Mouse (Mus musculus): ENCODE results near the gene Ldb1.

- no peak for TF ChIP-seq CHD2 (IDR thresholded peaks at IDR 0.05; ENCODE audit: low read length)
- TF ChIP-seq CTCF (conservative IDR thresholded peaks at IDR 0.05 in 1 of 2, IDR thresholded peaks at IDR 0.05 in 1 of 2; ENCODE audit: low read depth in 2 of 2, low read length in 2 of 2), result no peak
- TF ChIP-seq POLR2A (IDR thresholded peaks at IDR 0.05; ENCODE audit: low read depth, low read length), result no peak
- TF ChIP-seq NELFE (IDR thresholded peaks at IDR 0.05; ENCODE audit: low read depth, low read length), result no peak
- TF ChIP-seq KAT2A (IDR thresholded peaks at IDR 0.05; ENCODE audit: insufficient replicate concordance, low read length), result no peak
- no peak for TF ChIP-seq TCF12 (IDR thresholded peaks at IDR 0.05; ENCODE audit: low read depth, low read length)
- TF ChIP-seq POLR2AphosphoS2 (IDR thresholded peaks at IDR 0.05; ENCODE audit: low read depth, low read length), result no peak
- no peak for TF ChIP-seq GABPA (IDR thresholded peaks at IDR 0.05; ENCODE audit: insufficient replicate concordance, low read depth, low read length)
- no peak for TF ChIP-seq MEF2A (IDR thresholded peaks at IDR 0.05; ENCODE audit: borderline replicate concordance, low read depth, low read length)
- TF ChIP-seq MAX (IDR thresholded peaks at IDR 0.05; ENCODE audit: low read length), result no peak
- TF ChIP-seq MYC (IDR thresholded peaks at IDR 0.05; ENCODE audit: low read depth, low read length), result no peak
Measured at GRCm38 (mm10) chr19:46005680-46006079, 39.3 kb downstream of the Ldb1 start.
